Mouse (Mus musculus): ENCODE measurements around the gene Ttc28.

GRCm38 (mm10) chr5:111208660-111208969 is 329.0 kb downstream of the Ttc28 start:
- TF ChIP-seq POLR2A (IDR thresholded peaks at IDR 0.05; ENCODE audit: extremely low read depth, insufficient read depth, low read length) (no peak), CTCF (IDR thresholded peaks at IDR 0.05; ENCODE audit: low read depth, low read length) (peak; percentile 82)
